Mouse (Mus musculus): Measurements from ENCODE around the gene Hepacam2.
A peak's percentile ranks its signal among the peaks of the same experiment; 100 is the strongest.
"Not testable (repeated sequence)": the region's sequence is repeated elsewhere in the genome, so short reads cannot be mapped to it uniquely, and the experiment has no call there.

The Hepacam2 gene

GRCm38 (mm10) chr6:3463594-3463993 is 34.5 kb downstream of the Hepacam2 start:
- DNase-seq (ENCODE audit: low spot score): no peak

DNA sequence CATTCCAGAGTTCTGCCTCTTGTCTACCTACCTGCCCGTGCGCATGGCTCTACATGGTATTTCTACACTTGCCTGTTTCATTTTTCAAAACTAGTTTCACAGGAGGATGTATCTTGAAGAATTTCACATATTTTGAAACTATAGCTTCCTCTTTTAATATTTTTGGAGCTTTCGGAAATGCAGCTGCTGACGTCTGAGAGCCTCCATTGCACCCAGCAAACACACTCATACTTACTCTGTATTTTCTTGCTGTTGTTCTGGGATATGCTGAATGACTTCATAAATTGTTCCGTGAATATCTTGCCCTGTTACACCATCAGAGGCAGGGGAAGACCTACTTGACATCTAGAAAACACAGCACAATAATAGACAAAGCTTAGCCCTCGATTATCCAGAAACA is 35.1 kb downstream of the Hepacam2 start:
- DNase-seq (ENCODE audit: low spot score): no peak

DNA sequence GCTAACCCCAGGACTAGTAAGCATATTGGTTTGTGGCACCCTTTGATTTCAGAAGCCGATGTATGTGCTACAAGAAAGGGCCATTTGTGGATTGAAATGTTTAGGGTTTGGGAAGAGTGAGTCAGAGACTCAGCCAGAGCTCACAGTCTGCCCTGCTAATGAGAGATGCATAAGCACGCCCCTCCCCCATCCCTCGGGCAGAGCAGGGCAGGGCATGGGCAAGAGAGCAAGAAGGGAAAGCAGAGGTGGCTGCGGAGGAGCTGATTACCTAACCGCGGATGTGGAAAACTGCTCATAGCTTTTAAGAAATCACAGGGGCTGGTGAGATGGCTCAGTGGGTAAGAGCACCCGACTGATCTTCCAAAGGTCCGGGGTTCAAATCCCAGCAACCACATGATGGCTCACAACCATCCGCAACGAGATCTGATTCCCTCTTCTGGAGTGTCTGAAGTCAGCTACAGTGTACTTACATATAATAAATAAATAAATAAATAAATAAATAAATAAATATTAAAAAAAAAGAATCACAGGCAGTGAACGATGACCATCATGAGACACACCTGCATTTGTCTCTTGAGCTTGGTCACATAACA is 42.1 kb downstream of the Hepacam2 start:
- DNase-seq (ENCODE audit: low spot score): no peak

DNA sequence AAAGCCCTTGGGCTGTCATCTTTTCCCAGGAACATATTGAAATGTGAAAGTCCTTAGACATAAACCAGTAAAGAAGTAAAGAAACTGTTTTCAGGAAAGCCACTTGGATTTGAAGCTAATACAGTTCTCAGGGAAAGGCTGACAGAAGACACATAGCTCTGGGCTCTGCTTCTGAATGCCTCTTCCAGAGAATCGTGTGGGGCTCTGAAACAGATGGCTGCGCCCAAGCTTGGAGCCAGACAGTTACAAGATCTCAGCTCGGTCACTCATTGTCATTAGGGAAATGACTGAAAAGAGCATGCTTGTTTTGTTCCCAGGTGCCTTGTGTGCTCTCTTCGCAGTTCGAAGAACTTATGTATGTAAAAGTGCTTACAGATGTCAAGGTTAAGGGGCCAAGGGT is 43.7 kb downstream of the Hepacam2 start:
- no peak for DNase-seq (ENCODE audit: low spot score)

GRCm38 (mm10) chr6:3447404-3447803 is 50.7 kb downstream of the Hepacam2 start:
- peak; percentile 79 for DNase-seq (ENCODE audit: low spot score)

GRCm38 (mm10) chr6:3443905-3444304 is 54.2 kb downstream of the Hepacam2 start:
- DNase-seq (ENCODE audit: low spot score): no peak

DNA sequence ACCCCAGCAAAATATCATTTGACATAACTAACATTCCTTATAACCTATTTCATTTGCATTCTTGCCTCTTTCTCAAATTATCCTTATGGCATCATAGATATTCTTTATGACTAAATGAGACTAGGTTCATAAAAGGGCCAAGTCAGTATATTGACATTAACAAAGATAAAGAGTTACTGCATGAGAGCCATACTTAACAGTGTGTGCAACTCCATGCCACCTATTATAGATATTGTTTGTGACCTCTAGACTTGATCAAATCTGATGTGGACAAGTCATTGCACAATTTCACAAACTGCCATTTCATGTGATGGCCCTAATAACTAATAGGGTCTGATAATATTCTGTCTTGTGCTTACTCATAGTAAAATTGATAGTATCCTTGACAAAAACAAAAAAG is 62.0 kb downstream of the Hepacam2 start:
- no peak for DNase-seq (ENCODE audit: low spot score)

GRCm38 (mm10) chr6:3430976-3431375 is 67.1 kb downstream of the Hepacam2 start:
- not testable (repeated sequence) for DNase-seq (ENCODE audit: low spot score)

- no peak for DNase-seq (ENCODE audit: low spot score)
Measured at GRCm38 (mm10) chr6:3427047-3427446, 71.1 kb downstream of the Hepacam2 start.

GRCm38 (mm10) chr6:3425333-3425732 is 72.8 kb downstream of the Hepacam2 start:
- DNase-seq (ENCODE audit: low spot score): not testable (repeated sequence)

DNA sequence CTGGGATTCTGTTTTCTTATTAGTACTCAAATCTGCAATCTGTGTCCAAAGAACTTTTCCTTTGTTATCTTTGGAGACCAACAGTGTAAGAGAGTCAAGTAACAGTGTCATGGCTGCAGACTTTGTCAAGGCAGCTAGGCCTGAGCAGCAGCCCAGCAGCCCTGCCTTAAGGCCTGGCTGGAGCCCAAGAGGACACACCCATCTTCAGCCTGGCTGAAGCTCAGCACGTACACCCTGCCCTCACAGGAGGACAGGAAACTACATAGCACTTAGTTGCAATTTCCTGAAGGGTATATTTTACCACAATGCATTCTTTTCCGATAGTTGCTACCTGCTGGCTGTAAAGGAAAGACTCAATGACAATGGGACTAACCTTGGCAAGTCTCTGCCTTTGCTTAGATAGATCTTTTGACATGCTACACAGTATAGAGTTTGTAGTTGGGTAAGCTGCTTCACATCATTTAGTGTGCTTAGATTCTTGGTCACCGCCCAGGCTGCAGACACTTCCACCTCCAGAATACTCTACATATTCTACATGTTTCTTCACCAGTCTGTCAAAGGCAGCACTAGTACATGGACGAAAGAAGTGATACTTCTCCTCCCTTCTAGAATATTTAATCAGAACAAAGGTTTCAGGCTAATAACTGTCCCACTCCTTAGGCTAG is 73.4 kb downstream of the Hepacam2 start:
- DNase-seq (ENCODE audit: low spot score): not testable (repeated sequence)
